Mouse (Mus musculus) liver, postnatal 0 days (tissue): ENCODE results near the gene Wwox.

Experiments used
- CTCF ChIP-seq: sonication (generic); IDR thresholded peaks from 2 replicates; pipeline ENCODE4 v1.5.1; 2016; ENCODE audit warnings: antibody characterized with exemption, low read depth
- EP300 ChIP-seq: IDR thresholded peaks from 2 replicates; pipeline ENCODE4 v1.6.1; 2016; ENCODE audit warnings: antibody characterized with exemption, low read depth, mild to moderate bottlenecking

GRCm38 (mm10) chr8:114816949-114817348 lies 377.5 kb downstream of the Wwox start:
- TF ChIP-seq CTCF (no peak), EP300 (no peak)
